Mouse (Mus musculus): ENCODE data around the gene Vti1a.

GRCm38 (mm10) chr19:55578094-55579085, 262.3 kb downstream of the Vti1a start:
- TF ChIP-seq FLI1 (IDR thresholded peaks at IDR 0.05; ENCODE audit: low read length) (no peak), GATA1 (IDR thresholded peaks at IDR 0.05; ENCODE audit: borderline replicate concordance, low read length) (no peak)
